Mouse (Mus musculus) layer of hippocampus, adult 2 months (tissue): ENCODE data around the gene Echdc3. TPM values are rescaled to one million over a fixed set of nuclear protein-coding genes. Genes with fewer than 3 reads are reported as not detected.

Source experiments
- DNase-seq, 2 experiments: peaks; one replicate each; pipeline ENCODE4 v3.0.0; 2022; ENCODE audit warnings: low spot score in 2 of 2
- H3K27ac ChIP-seq: fragments of 200-600 bp; 2 replicates; pipeline ENCODE4 v1.8.1; 2022
- H3K4me3 ChIP-seq: fragments of 200-600 bp; 2 replicates; pipeline ENCODE4 v1.8.1; 2022; ENCODE audit warnings: mild to moderate bottlenecking
- CTCF ChIP-seq: fragments of 200-600 bp; conservative IDR thresholded peaks from 2 replicates; pipeline ENCODE4 v1.8.1; 2022; ENCODE audit warnings: antibody characterized with exemption, mild to moderate bottlenecking, moderate library complexity
- long read RNA-seq, 2 experiments: library from polyadenylated mRNA; stranded (forward); transcript quantifications; one replicate each; pipeline ENCODE4 v2.0.0; 2021; ENCODE audit warnings: borderline mapping rate in 2 of 2
- total RNA-seq, 2 experiments: library from RNA; stranded (reverse); gene quantifications; 2 replicates each; pipeline ENCODE4 v1.2.3; 2021

The Echdc3 gene
- under 1 TPM; 0.69 to 0.72 TPM for total RNA-seq
- long read RNA-seq, experiment 1, result 0 reads
- long read RNA-seq, experiment 2, partial matches to known transcripts, result 0 of 3 reads
- long read RNA-seq, experiment 2, other reads (novel, unspliced or antisense), result 1 of 3 reads

DNA sequence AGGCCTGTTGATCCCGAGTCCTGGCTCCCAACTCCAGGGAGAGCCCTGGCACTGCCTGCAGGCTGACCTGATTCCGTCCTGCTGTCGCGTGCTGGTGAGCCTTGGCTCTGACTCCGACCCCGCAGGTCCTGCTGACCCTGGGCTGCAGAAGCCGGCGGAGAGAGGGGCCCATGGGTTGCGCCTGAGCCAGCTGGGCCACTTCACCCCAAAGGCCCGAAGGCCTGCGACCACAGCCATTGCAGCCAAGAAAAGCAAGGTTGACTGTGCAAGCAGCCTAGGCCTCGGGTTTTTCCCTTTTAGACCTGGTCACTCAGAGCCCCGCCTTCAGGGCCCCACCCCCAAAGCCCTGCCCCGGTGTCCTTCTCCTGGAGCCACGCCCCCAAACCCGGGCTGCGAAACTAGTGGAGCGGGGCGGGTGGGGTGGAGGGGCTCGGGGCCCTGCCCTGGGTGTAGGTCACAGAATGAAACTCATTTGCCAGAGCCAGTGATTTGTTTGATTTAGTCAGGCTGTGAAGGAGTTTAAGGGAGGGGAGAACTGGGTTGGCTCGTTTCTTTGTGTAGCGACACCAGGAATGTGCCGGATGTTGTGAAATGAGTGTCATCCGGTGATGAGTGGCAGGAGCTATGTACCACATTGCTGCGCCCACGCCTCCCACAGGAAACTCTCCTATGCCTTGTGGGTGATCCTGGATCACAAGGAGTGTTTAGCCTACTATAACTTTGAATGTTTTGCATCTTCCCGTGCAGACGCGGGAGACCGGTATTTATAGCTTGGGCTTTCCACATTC is at the start of gene Echdc3:
Gene Echdc3 (minus strand): TSS at position 310 of the 788 bp plus-strand sequence.
- Histone ChIP-seq H3K27ac (peak within 1 kb of the TSS; percentile 77), H3K4me3 (peak within 1 kb of the TSS; percentile 53)
- TF ChIP-seq CTCF, result no peak
- peak; percentile 54 to 57 for DNase-seq

DNA sequence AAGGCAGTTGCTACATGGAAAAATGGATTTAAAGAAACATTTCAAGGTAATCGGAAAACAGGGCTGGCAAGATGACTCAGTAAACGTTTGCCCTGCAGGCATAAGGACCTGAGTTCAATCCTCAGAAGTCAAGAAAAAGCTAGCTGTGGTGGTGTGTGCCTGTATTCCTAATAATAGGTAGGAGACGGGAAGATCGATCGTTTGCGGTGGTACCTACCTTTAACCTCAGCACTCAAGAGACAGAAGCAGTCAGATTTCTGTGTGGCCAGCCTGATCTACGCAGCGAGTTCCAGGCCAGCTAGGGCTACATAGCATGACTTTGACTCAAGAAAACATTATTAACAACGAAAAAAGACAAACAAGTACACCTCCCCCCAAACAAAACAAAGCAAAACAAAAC is 48.9 kb upstream of the Echdc3 start:
- Histone ChIP-seq H3K4me3 (no peak overlapping the region), H3K27ac (no peak overlapping the region)
- no peak for DNase-seq
- TF ChIP-seq CTCF, result no peak

DNA sequence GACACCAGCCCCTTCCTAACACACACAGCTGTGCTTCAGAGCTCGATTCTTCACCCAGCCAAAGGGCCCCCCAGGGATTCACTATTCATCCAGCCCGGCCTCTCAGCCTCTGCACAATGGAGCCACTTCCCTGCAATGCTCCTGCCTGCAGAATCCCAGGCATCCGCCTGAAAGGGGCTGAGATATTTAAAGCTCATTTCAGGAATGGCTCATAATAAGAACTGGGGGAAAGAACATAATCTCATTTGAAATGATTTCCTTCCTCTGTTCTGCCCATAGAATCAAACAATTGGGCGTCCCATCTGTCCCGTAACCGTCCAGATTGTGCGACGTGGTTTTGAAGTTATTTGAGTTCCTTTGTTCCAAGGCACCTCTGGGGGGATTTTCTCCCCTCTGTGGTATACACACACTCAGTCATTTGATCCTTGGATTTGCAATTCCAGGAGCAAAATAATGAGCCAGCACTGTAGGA is 48.4 kb upstream of the Echdc3 start:
- TF ChIP-seq CTCF, result no peak
- Histone ChIP-seq H3K27ac (no peak overlapping the region), H3K4me3 (no peak overlapping the region)
- no peak for DNase-seq

DNA sequence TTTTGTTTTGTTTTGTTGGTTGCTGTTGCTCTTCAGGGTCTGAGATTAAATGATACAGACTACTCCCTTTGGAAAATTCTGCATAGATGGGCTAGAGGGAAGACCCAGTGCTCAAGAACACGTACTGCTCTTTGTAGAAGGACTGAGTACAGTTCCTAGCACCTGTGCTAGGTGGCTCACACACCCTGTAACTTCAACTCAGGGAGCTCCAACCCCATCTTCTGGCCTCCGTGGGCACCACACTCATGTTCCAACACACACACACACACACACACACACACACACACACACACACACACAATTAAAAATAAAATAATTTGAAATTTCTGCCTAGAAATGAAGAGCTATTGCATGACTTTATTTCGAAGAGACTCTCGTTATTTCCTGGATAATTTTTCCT is 47.8 kb upstream of the Echdc3 start:
- no peak for DNase-seq
- Histone ChIP-seq H3K27ac (no peak overlapping the region), H3K4me3 (no peak overlapping the region)
- no peak for TF ChIP-seq CTCF

DNA sequence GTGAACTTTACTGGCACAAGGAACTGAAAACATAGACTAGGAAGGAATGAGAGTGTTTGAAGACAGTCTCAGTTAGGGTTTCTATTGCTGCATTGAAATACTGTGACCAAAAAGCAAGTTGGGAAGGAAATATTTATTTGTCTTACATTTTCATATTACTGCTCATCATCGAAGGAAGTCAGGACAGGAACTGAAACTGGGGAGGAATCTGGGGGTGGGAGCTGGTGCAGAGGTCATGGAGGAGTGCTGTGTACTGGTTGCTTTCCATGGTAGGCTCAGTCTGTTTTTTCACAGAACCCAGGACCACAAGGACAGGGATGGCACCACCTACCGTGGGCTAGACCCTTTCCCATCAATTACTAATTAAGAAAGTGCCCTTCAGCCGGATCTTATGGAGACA is 46.3 kb upstream of the Echdc3 start:
- no peak for DNase-seq
- no peak for TF ChIP-seq CTCF
- Histone ChIP-seq H3K4me3 (no peak overlapping the region), H3K27ac (no peak overlapping the region)

DNA sequence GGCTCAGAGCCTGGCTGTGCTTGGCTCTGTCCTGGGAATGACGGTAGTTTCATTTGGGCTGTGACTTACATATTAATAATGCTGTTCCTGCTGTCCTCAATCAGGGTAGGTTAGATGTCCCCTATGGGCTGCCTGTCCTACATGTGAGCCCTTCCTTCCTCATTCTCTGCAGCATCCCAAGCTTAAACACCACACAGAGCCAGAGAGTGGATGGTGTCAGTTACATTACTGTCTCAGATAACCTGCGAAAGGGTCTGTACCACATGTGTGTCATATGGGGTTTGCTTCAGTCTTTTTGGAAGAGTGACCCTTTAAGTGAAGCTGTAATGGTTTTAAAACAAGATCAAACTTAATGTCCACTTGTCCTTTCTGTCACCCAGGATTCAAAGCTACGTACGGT is 45.2 kb upstream of the Echdc3 start:
- TF ChIP-seq CTCF, result no peak
- H3K27ac ChIP-seq, result no peak overlapping the region
- no peak overlapping the region for H3K4me3 ChIP-seq
- no peak for DNase-seq

DNA sequence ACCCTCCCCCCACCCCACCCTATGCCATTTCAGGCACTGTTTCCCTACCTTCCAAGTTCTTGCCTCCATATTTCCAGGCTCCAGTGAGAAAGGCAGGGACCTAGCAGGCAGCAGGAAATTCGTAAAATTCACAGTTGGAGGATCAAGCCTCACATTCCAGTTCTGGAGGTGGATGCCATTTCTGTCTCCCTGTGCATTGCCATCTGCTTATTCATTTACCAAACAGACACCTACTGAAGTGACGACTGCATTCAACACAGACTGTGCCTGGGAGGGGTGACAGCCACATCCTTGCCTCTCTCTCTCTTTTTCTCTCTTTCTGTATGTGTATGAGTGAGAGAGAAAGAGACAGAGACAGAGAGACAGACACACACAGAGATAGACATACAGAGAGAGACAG is 44.3 kb upstream of the Echdc3 start:
- Histone ChIP-seq H3K4me3 (no peak overlapping the region), H3K27ac (no peak overlapping the region)
- no peak for TF ChIP-seq CTCF
- peak; percentile 62 to 85 for DNase-seq

DNA sequence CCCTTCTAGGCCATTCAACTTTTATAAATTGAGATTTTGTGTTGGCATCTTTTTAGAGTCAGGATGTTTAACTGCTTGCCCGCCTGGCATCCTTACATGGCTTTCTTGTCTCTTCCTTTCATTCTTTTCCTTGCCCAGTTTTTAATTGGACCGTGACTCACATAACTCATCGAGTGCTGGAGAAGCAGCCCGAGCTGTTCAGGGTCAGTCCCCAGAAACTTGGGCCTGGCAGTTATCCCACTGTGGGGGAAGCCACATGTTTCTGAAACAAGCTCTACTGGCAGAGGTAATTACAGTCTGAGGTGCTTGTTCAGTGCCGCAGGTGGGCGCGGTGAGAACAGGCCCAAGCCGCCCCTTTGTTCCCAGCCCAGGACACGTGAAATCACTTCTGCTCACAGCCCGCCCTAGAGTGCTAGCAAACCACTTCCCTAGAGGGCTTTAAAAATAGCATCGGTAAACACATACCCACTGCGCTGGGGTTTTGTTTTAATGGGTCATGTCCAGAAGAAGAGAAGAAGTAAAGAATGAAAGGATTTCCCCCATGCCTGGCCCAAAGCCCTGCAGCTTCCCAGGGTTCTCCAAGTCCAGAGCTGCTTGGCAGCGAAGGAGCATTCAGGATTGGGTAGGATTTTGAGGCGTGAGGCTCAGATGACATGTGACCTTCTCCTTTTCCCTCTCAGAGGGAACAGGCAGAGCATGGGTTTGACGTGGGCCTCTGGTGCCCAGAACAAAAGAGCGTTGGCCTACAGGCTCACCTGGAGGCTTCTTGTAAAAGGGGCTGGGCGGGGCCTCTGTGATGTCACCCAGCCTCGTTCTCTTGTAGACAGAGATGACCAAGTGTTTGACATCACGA is 43.4 kb upstream of the Echdc3 start:
- DNase-seq, result peak; percentile 28 to 61
- TF ChIP-seq CTCF, result no peak
- peak overlapping the region; percentile 3; the same call in 1 of the 2 replicates for H3K4me3 ChIP-seq
- H3K27ac ChIP-seq, result peak overlapping the region; percentile 73

DNA sequence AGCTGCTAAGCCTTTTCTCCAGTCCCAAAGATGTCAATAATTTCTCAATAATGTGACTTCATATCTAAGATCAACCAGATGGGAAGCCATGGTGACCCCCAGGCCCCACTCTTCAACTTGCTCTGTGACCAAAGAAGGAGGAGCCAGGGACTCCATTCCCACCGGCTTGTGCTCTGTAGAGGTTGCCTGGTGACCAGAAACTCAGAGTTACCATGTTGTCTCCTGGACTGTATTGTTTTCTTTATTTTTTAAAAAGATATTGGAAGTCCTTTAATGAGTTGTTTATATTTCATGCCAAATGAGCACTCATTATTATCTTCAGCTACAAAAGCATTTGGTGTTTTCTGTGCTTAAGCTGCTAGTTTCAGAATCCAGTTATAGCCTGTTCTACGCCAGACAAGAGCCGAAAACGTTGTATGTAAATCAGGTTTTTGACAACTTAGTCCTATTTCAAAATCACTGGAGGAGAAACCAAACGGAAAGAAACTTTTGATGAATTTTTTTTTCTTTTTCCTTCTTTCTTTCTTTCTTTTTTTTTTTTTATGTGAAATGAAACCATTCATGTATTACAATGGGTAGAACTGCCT is 42.7 kb upstream of the Echdc3 start:
- TF ChIP-seq CTCF, result no peak
- no peak for DNase-seq
- H3K27ac ChIP-seq, result peak overlapping the region; percentile 73; the same call in 1 of the 2 replicates
- no peak overlapping the region for H3K4me3 ChIP-seq

DNA sequence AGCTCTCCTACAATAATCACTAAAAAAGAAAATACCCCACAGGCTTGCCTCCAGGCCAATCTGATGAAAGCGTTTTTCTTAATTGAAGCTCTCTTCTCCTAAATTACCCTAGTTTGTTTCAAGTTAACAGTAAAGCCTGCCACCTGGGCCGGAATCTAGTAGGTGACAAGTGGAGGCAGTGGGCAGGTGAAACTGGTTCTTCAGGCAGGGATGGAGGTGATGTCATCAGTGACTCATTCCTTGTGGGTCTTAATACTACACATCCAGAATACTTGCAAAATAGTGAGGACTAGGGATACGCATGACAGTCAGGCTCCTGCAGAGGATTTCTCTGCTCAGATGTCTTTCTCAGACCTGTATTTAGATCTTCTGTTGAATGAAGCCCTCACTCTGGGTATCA is 39.7 kb upstream of the Echdc3 start:
- Histone ChIP-seq H3K4me3 (no peak overlapping the region), H3K27ac (no peak overlapping the region)
- DNase-seq, result no peak
- TF ChIP-seq CTCF, result no peak

DNA sequence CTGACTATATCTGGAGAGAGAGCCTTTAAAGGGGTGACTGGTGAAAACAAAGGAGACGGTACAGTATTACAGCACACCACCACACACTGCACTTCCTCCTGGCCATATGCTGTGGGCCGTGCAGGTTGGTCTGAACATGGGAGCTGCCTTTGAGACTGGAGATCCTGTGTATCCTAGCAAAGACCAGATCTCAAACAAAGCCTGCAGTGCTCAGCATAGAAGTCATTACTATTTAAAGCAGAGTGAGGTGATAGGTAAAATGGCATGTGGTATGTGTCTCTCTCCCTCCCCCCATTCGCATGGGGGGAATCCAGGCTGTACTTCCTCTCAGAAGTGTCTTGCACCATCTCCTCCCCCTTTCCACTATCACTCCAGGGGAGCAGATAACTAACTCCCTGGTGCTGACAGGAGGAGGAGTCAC is 38.3 kb upstream of the Echdc3 start:
- Histone ChIP-seq H3K27ac (no peak overlapping the region), H3K4me3 (no peak overlapping the region)
- no peak for TF ChIP-seq CTCF
- no peak for DNase-seq

DNA sequence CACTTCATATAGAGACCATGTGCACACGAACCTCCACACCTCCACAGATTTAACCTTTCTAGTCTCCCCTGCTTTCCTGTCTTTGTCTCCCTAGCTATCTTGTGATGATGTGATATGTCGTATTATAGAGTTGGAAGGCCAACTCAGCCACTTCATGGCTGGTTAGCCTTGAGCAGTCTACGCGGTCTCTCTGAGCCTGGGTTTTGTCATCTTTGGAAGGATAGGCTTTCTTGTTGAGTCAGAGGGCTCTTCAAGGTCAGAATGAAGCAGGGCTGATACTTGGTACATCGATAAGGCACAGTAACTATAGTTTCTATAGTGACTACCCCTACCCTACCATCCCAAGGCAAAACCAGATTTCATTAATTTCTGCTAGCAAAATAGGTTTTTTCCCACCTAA is 28.6 kb upstream of the Echdc3 start:
- no peak overlapping the region for H3K4me3 ChIP-seq
- DNase-seq, result no peak
- no peak for TF ChIP-seq CTCF
- no peak overlapping the region for H3K27ac ChIP-seq

DNA sequence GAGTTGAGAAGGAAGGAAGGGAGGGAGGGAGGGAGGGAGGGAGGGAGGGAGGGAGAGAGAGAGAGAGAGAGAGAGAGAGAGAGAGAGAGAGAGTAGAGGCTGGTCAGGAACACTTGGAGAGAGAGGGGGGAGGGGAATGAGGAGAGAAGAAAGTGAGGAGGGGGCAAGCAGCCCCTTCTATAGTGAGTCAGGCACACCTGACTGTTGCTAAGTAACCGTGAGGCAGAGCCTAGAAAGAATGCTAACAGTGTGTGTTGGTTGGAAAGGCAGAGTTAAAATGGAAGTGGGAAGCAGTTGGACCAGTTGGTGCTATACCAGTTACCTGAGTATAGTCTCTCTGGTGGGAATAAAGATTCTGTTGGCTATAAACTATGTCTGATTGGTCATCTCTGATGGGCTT is 27.2 kb upstream of the Echdc3 start:
- H3K27ac ChIP-seq, result no peak overlapping the region
- H3K4me3 ChIP-seq, result no peak overlapping the region
- no peak for TF ChIP-seq CTCF
- no peak for DNase-seq
